Mouse (Mus musculus) lung, embryonic 16.5 days (tissue): ENCODE measurements at regions not wholly inside any gene's neighbourhood (a gene's known extent, or its start where the extent isn't known, plus 50 kb on each side); places are given as distances from the start of the nearest gene placed in this dataset.

Experiments
- ATAC-seq: fragments of 200-750 bp; cut with Nextera tagmentation; 2 replicates; pipeline ENCODE4 v1.8.0; 2017; ENCODE audit warnings: low read depth, mild to moderate bottlenecking, moderate library complexity
- H3K27ac ChIP-seq: fragments of 300-500 bp; sonication (generic); 2 replicates; pipeline ENCODE4 v1.5.1; 2014; ENCODE audit warnings: mild to moderate bottlenecking, control low read depth, low read length
- H3K27me3 ChIP-seq: fragments of 300-500 bp; sonication (generic); 2 replicates; pipeline ENCODE4 v1.6.1; 2014; ENCODE audit warnings: low read depth, low read length, mixed read lengths; ENCODE audit not compliant: control insufficient read depth, insufficient read depth
- H3K36me3 ChIP-seq: fragments of 300-500 bp; sonication (generic); 2 replicates; pipeline ENCODE4 v1.6.1; 2014; ENCODE audit warnings: low read length; ENCODE audit not compliant: control insufficient read depth, insufficient read depth
- H3K4me1 ChIP-seq: fragments of 300-500 bp; sonication (generic); replicated peaks from 2 replicates; pipeline ENCODE4 v1.6.1; 2014; ENCODE audit warnings: low read length, mixed read lengths; ENCODE audit not compliant: control insufficient read depth, insufficient read depth
- H3K4me2 ChIP-seq: fragments of 300-500 bp; sonication (generic); 2 replicates; pipeline ENCODE4 v1.6.1; 2014; ENCODE audit warnings: low read depth, low read length, control low read depth
- H3K4me3 ChIP-seq: fragments of 300-500 bp; sonication (generic); 2 replicates; pipeline ENCODE4 v1.5.1; 2014; ENCODE audit warnings: mild to moderate bottlenecking, low read length, control low read depth
- H3K9ac ChIP-seq: fragments of 300-500 bp; sonication (generic); 2 replicates; pipeline ENCODE4 v1.6.1; 2014; ENCODE audit warnings: low read length, control low read depth
- H3K9me3 ChIP-seq: fragments of 300-500 bp; sonication (generic); 2 replicates; pipeline ENCODE4 v1.6.1; 2016; ENCODE audit warnings: low read length; ENCODE audit not compliant: control insufficient read depth
- WGBS: fragments of 180-500 bp; shearing (Covaris S2); extraction: QIAGEN DNeasy Blood & Tissue Kit; methylation state at CpG from one replicate; pipeline ENCODE4 v1.1.7; 2014; 5-methylcytosine and 5-hydroxymethylcytosine counted together

- WGBS, result 52% methylated on average over 7 of the region's 7 CpGs
- H3K4me2 ChIP-seq, result no peak overlapping the region
- H3K9me3 ChIP-seq, result no peaks in the 10 kb centered on the region
- H3K27ac ChIP-seq, result no peak overlapping the region
- H3K4me1 ChIP-seq, result no peaks in the 10 kb centered on the region
- no peak overlapping the region for H3K9ac ChIP-seq
- H3K36me3 ChIP-seq, result no peaks in the 10 kb centered on the region
- ATAC-seq, result no peak
- H3K27me3 ChIP-seq, result no peaks in the 10 kb centered on the region
- H3K4me3 ChIP-seq, result no peak overlapping the region
Measured at GRCm38 (mm10) chr3:52784476-52784875, 232.6 kb downstream of the Cog6 start.

GRCm38 (mm10) chr3:52782576-52782975, 234.5 kb downstream of the Cog6 start:
- WGBS, result 63% methylated on average over 5 of the region's 5 CpGs
- H3K27me3 ChIP-seq, result no peaks in the 10 kb centered on the region
- ATAC-seq, result no peak

GRCm38 (mm10) chr3:52781521-52781920, 235.5 kb downstream of the Cog6 start:
- ATAC-seq, result no peak
- no peak overlapping the region for H3K4me2 ChIP-seq
- H3K27ac ChIP-seq, result no peak overlapping the region
- no peaks in the 10 kb centered on the region for H3K27me3 ChIP-seq
- no peaks in the 10 kb centered on the region for H3K4me1 ChIP-seq
- 79% methylated on average over 3 of the region's 3 CpGs for WGBS
- H3K9ac ChIP-seq, result no peak overlapping the region
- no peak overlapping the region for H3K4me3 ChIP-seq
- H3K9me3 ChIP-seq, result no peaks in the 10 kb centered on the region
- no peaks in the 10 kb centered on the region for H3K36me3 ChIP-seq

More at GRCm38 (mm10) chr3:52782576-52782975, 234.5 kb downstream of the Cog6 start:
- no peak overlapping the region for H3K27ac ChIP-seq
- no peak overlapping the region for H3K9ac ChIP-seq
- H3K9me3 ChIP-seq, result no peaks in the 10 kb centered on the region
- no peaks in the 10 kb centered on the region for H3K4me1 ChIP-seq
- no peak overlapping the region for H3K4me3 ChIP-seq
- no peak overlapping the region for H3K4me2 ChIP-seq
- H3K36me3 ChIP-seq, result no peaks in the 10 kb centered on the region

GRCm38 (mm10) chr3:52780356-52780755, 236.7 kb downstream of the Cog6 start:
- WGBS, result 60% methylated on average over 8 of the region's 8 CpGs
- Histone ChIP-seq H3K27me3 (no peaks in the 10 kb centered on the region), H3K36me3 (no peaks in the 10 kb centered on the region), H3K4me3 (no peak overlapping the region), H3K9me3 (no peaks in the 10 kb centered on the region), H3K4me1 (no peaks in the 10 kb centered on the region), H3K4me2 (no peak overlapping the region), H3K27ac (no peak overlapping the region), H3K9ac (no peak overlapping the region)
- no peak for ATAC-seq

GRCm38 (mm10) chr3:52775875-52776274, 241.2 kb downstream of the Cog6 start:
- Histone ChIP-seq H3K4me2 (no peak overlapping the region), H3K36me3 (no peaks in the 10 kb centered on the region), H3K27me3 (no peaks in the 10 kb centered on the region), H3K9me3 (no peaks in the 10 kb centered on the region), H3K4me3 (no peak overlapping the region), H3K27ac (no peak overlapping the region), H3K9ac (no peak overlapping the region), H3K4me1 (no peaks in the 10 kb centered on the region)
- WGBS, result 62% methylated on average over 4 of the region's 4 CpGs
- no peak for ATAC-seq

GRCm38 (mm10) chr3:52775156-52775555, 241.9 kb downstream of the Cog6 start:
- Histone ChIP-seq H3K4me1 (no peaks in the 10 kb centered on the region), H3K27ac (no peak overlapping the region), H3K36me3 (no peaks in the 10 kb centered on the region), H3K9me3 (no peaks in the 10 kb centered on the region), H3K27me3 (no peaks in the 10 kb centered on the region), H3K4me2 (no peak overlapping the region), H3K4me3 (no peak overlapping the region), H3K9ac (no peak overlapping the region)
- no peak for ATAC-seq
- WGBS, result 63% methylated on average over 7 of the region's 7 CpGs

- Histone ChIP-seq H3K4me2 (no peak overlapping the region), H3K9me3 (no peaks in the 10 kb centered on the region), H3K36me3 (no peaks in the 10 kb centered on the region), H3K27ac (no peak overlapping the region), H3K27me3 (no peaks in the 10 kb centered on the region), H3K4me3 (no peak overlapping the region), H3K4me1 (no peaks in the 10 kb centered on the region), H3K9ac (no peak overlapping the region)
- 88% methylated on average over 6 of the region's 6 CpGs for WGBS
- no peak for ATAC-seq
Measured at GRCm38 (mm10) chr3:52774734-52775133, 242.3 kb downstream of the Cog6 start.

- Histone ChIP-seq H3K9ac (no peak overlapping the region), H3K36me3 (no peaks in the 10 kb centered on the region), H3K4me1 (0 out of 2 replicates have a peak, but pooled peaks cover 2% of the 10 kb centered on the region), H3K4me3 (no peak overlapping the region), H3K9me3 (no peaks in the 10 kb centered on the region), H3K27ac (no peak overlapping the region), H3K27me3 (no peaks in the 10 kb centered on the region), H3K4me2 (no peak overlapping the region)
- 56% methylated on average over 10 of the region's 10 CpGs for WGBS
- ATAC-seq, result no peak
Measured at GRCm38 (mm10) chr3:52767276-52767675, 249.8 kb downstream of the Cog6 start.

- H3K36me3 ChIP-seq, result no peaks in the 10 kb centered on the region
- H3K4me2 ChIP-seq, result no peak overlapping the region
- H3K27ac ChIP-seq, result no peak overlapping the region
- H3K4me1 ChIP-seq, result 0 out of 2 replicates have a peak, but pooled peaks cover 2% of the 10 kb centered on the region
- WGBS, result 73% methylated on average over 5 of the region's 5 CpGs
- H3K4me3 ChIP-seq, result no peak overlapping the region
- H3K9ac ChIP-seq, result no peak overlapping the region
- no peak for ATAC-seq
- no peaks in the 10 kb centered on the region for H3K9me3 ChIP-seq
- H3K27me3 ChIP-seq, result no peaks in the 10 kb centered on the region
Measured at GRCm38 (mm10) chr3:52766841-52767240, 250.2 kb downstream of the Cog6 start.

GRCm38 (mm10) chr3:52764166-52764565, 252.9 kb downstream of the Cog6 start:
- H3K9ac ChIP-seq, result no peak overlapping the region
- no peaks in the 10 kb centered on the region for H3K27me3 ChIP-seq
- ATAC-seq, result no peak
- no peak overlapping the region for H3K4me3 ChIP-seq
- H3K27ac ChIP-seq, result no peak overlapping the region
- no peak overlapping the region for H3K4me2 ChIP-seq
- 0 out of 2 replicates have a peak, but pooled peaks cover 2% of the 10 kb centered on the region for H3K4me1 ChIP-seq
- no peaks in the 10 kb centered on the region for H3K9me3 ChIP-seq
- no peaks in the 10 kb centered on the region for H3K36me3 ChIP-seq
- WGBS, result 36% methylated on average over 4 of the region's 4 CpGs
